Mouse (Mus musculus) subcutaneous adipose tissue, adult 2 months (tissue): ENCODE data around the gene Dusp12. TPM values are rescaled to one million over a fixed set of nuclear protein-coding genes. Genes with fewer than 3 reads are reported as not detected.

ENCODE experiments used
- polyA plus RNA-seq: library from polyadenylated mRNA; depleted of rRNA; stranded (reverse); fragments of >200 nt; gene quantifications from 2 replicates; pipeline ENCODE4 v1.2.3, GENCODE M21; 2012; ENCODE audit warnings: low replicate concordance; rRNA removed

Gene Dusp12
- polyA plus RNA-seq = 10.4 and 24.2 TPM in 2 replicates

DNA sequence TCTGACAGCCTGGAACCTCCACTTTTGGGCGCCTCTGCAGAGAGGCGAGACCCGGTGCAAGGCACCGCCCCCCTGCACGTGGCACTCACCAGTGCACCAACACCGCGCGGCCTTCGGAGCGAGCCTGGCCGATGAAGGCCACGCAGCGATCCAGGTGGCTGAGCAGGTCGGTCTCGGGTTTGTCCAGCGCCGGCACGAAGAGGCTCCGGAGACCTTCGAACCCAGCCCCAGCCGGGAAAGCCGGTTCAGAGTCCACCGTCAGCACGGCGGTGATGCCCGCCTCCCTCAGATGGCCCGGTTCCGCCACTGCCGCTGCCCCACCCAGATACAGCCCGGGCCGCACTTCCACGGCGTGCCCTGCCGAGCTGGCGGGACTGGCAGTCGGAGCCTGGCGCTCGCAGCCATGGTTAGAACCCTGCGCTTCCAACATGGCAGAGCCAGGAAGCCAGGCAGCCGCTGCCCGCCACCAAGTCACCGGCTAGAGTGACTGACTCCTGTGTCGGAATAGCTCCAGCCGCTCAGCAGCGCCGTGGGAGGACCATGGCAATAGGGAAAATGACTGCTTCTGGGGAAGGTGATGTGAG, at the start of gene Dusp12, which contains the start of gene Gm26620:
Gene Dusp12, minus strand, starts transcription at position 563 of the 584 bp plus-strand sequence.
Gene Gm26620, plus strand, starts transcription at position 88 of the 584 bp plus-strand sequence.

DNA sequence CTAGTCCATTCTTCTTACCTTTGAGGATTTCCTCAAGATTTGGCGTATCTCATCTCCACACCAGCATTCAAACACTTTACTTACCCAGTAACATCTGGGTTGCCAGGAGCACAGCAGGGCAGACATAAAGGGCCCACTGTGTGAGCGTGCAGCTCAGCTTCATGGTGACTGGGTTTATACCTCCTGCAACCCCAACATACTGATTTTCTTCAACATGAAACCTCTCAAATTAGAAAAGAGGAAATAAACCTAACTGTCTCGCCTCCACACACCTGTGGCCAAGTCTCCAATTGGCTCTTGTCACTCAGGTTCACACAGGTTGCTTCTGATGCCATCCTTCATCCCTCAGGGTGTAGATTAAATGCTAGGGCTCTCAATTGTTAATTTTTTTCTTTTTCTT, 42.0 kb upstream of the Dusp12 start, which contains the start of gene Fcrla:
Gene Fcrla, minus strand, starts transcription at position 206 of the 400 bp plus-strand sequence.

DNA sequence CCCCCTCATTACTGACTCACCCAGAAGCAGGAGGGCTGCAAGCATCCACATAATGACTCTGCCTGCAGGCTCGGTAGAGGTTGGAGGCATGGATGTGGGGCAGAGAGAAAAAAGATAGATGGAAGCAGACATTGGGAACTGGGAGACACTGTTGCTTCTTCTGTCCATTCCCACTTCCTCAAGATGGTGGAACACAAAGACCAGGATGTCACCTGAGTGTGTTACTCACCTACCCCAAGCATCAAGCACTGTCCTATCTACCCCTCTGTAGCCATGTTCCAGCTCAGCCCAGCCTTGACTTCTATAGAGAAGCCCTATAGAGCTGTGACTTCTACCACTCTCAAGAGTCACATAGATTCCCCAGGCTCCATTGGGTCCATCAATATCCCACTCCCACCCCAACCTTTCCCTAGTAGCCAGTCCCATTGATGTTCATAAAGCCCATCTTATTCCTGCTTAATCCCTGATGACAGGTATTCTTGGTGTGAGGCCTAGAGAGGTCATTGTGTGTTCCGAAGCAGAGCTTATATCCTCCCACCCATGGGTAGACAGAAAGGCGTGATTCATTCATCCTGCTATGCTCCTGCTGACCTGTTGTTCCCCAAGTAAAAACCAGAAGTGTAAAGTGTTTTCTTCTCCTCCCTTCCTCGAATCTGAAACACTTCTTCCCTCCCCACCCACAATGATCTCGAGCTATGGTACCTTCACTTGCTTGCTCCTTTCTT, 27.7 kb upstream of the Dusp12 start, which contains the start of gene Fcrlb:
Gene Fcrlb, minus strand, starts transcription at position 51 of the 725 bp plus-strand sequence.

DNA sequence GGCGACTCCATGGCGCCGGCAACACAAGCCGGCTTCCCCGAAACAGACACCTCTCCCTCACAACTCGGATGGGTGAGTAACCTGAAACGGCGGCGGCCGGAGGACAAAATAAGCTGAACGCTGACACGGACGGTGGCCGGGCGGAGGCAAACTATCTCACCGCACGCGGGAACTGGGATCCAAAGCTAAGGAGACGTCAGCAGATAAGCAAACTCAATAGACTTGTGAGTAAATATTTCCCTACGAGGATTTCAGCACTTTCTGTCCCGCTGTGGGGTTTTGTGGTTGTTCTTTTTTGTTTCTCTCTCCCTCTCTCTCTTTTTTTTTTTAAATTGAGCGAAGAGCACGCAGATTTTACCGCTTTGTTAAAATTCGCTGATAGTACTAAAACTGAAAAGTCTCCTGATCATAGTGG, 17.6 kb downstream of the Dusp12 start, which contains the start of gene Atf6:
Gene Atf6, minus strand, starts transcription at position 81 of the 415 bp plus-strand sequence.

Other genes starting within 250 kb of the Dusp12 start
- 26.7 and 34.6 TPM in 2 replicates for gene Olfml2b, start 241.0 kb downstream of the Dusp12 start, polyA plus RNA-seq
- 16.3 and 17.5 TPM in 2 replicates for gene Atf6, start 17.8 kb downstream of the Dusp12 start, polyA plus RNA-seq
- gene Gm26620, start 475 bp downstream of the Dusp12 start, polyA plus RNA-seq = 0.75 and 1.2 TPM in 2 replicates
- gene Fcrlb, start 27.4 kb upstream of the Dusp12 start, polyA plus RNA-seq = 0.09 and 0.40 TPM in 2 replicates
- gene Fcrla, start 42.0 kb upstream of the Dusp12 start, polyA plus RNA-seq = 0.79 and 2.4 TPM in 2 replicates
- gene Fcgr2b, start 91.0 kb upstream of the Dusp12 start, polyA plus RNA-seq = 38.9 and 43.1 TPM in 2 replicates
- gene Fcgr4, start 133.4 kb upstream of the Dusp12 start, polyA plus RNA-seq = 1.5 and 5.4 TPM in 2 replicates
- 35.0 and 43.9 TPM in 2 replicates for gene Fcgr3, start 179.4 kb upstream of the Dusp12 start, polyA plus RNA-seq
- gene Cfap126, start 228.4 kb upstream of the Dusp12 start, polyA plus RNA-seq = 6.9 and 8.9 TPM in 2 replicates